9 mouse cellular contexts compared by ENCODE assay signal in the genomic region with DNA sequence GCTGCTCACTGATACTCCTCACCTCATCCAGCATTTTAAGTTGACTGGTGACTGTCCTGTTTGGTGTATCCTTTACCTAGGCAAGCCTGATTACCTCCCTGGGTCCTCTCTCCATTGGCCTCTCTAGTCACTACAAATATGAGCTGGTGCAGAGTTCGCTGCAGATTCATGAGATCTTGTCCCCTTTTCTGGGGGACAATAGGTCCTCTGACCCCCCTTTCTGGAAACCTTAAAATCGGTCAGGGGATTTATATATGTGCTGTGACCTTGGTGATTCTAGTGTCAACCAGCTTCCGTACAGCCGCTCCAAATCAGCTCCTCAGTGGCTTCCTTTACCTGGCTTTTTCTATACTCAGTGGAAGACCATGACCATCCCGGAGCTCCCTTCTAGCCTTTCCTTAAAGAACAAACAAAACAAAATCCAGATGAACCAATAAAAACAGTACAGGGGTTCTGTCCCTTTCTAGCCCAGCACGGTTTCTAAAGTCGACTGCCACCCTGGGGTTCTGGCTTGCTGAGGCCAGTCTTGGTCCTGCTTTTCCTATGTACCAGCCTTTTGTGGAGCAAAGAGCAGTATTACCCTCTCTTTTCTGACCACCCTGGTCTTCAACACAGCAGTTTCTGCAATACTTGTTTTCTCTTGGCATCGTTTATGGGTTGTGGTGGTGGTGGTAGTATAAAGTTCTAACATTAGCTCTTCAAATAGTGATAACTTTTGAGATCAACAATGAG. TPM values are rescaled to one million over a fixed set of nuclear protein-coding genes. Genes with fewer than 3 reads are reported as not detected.
A peak's percentile ranks its signal among the peaks of the same experiment; 100 is the strongest.
DNase-seq lines count a peak whose midpoint lies in the region; ATAC-seq lines count a peak whose summit lies in the region.
"Had no signal": no experiment of that assay in that cellular context is flagged by ENCODE, and none has a peak within 500 bp of the region (broad histone marks: within the 10 kb centered on the region; RNA-seq: fewer than 3 reads in every experiment).

No protein-coding gene starts in this region.

- H3K9me3 ChIP-seq in heart, embryonic 16.5 days (replicated peaks; ENCODE audit: control insufficient read depth, low read length) = no peaks in the 10 kb centered on the region
- H3K9me3 ChIP-seq in embryonic facial prominence, embryonic 14.5 days (ENCODE audit: control insufficient read depth, low read length) = no peaks in the 10 kb centered on the region
- no peaks in the 10 kb centered on the region for H3K9me3 ChIP-seq in limb, embryonic 10.5 days (replicated peaks)

- H3K27me3 ChIP-seq in heart, embryonic 16.5 days (ENCODE audit: control insufficient read depth, insufficient read depth, low read length) = peaks cover 41% of the 10 kb centered on the region
- no peaks in the 10 kb centered on the region; the same call in 1 of the 2 replicates for H3K27me3 ChIP-seq in embryonic facial prominence, embryonic 14.5 days (replicated peaks; ENCODE audit: control insufficient read depth, insufficient read depth, low read length)
- no peaks in the 10 kb centered on the region for H3K27me3 ChIP-seq in limb, embryonic 10.5 days (ENCODE audit: low read depth, poor library complexity, severe bottlenecking)

- no peak overlapping the region; the same call in 1 of the 2 replicates for H3K9ac ChIP-seq in heart, embryonic 16.5 days (ENCODE audit: low read length)
- H3K9ac ChIP-seq in embryonic facial prominence, embryonic 14.5 days (ENCODE audit: low read depth, low read length) = peak overlapping the region; percentile 100

- WGBS in heart, embryonic 16.5 days = 33% methylated on average over 8 of the region's 8 CpGs
- WGBS in embryonic facial prominence, embryonic 14.5 days = 15% methylated on average over 8 of the region's 8 CpGs
- WGBS in limb, embryonic 10.5 days = 2% methylated on average over 8 of the region's 8 CpGs

- no peak for DNase-seq in heart, postnatal 4 days
- DNase-seq in adipocyte (ENCODE audit: low spot score) = peak; percentile 76
- DNase-seq in embryonic facial prominence, embryonic 14.5 days (ENCODE audit: low spot score) = no peak
- no peak for DNase-seq in limb, embryonic 10.5 days (ENCODE audit: low spot score)
- no peak for DNase-seq in spleen, postnatal 4 days (ENCODE audit: low spot score in 2 of 2)
- no peak for DNase-seq in frontal cortex, postnatal 14 days (ENCODE audit: low spot score in 2 of 2)
- DNase-seq: gastrocnemius, postnatal 36 days had no signal

- no peak for ATAC-seq in heart, embryonic 16.5 days (replicated peaks; ENCODE audit: extremely low read depth, insufficient read depth, low FRiP score)
- ATAC-seq in embryonic facial prominence, embryonic 14.5 days (ENCODE audit: low read depth) = no peak
- no peak for ATAC-seq in megakaryocyte progenitor cell, adult 5-6 weeks (replicated peaks; ENCODE audit: poor library complexity)

- H3K4me2 ChIP-seq in heart, embryonic 16.5 days (ENCODE audit: low read depth, low read length) = peak overlapping the region; percentile 92
- peak overlapping the region; percentile 58 for H3K4me2 ChIP-seq in embryonic facial prominence, embryonic 14.5 days (ENCODE audit: low read depth, low read length)

- H3K36me3 ChIP-seq in heart, embryonic 16.5 days (ENCODE audit: control insufficient read depth, insufficient read depth) = no peaks in the 10 kb centered on the region
- H3K36me3 ChIP-seq in embryonic facial prominence, embryonic 14.5 days (ENCODE audit: control insufficient read depth, insufficient read depth, low read length) = peaks cover 26% of the 10 kb centered on the region; the same call in 1 of the 2 replicates
- peaks cover 55% of the 10 kb centered on the region for H3K36me3 ChIP-seq in limb, embryonic 10.5 days

- H3K4me1 ChIP-seq in heart, embryonic 16.5 days (ENCODE audit: control insufficient read depth, insufficient read depth, low read length) = peaks cover 10% of the 10 kb centered on the region; the same call in 1 of the 2 replicates
- H3K4me1 ChIP-seq in embryonic facial prominence, embryonic 14.5 days (ENCODE audit: control insufficient read depth, insufficient read depth, low read length) = peaks cover 14% of the 10 kb centered on the region
- peaks cover 53% of the 10 kb centered on the region for H3K4me1 ChIP-seq in limb, embryonic 10.5 days

- H3K4me3 ChIP-seq in heart, embryonic 16.5 days (ENCODE audit: low read length) = peak overlapping the region; percentile 26
- H3K4me3 ChIP-seq in embryonic facial prominence, embryonic 14.5 days (ENCODE audit: low read depth, low read length) = peak overlapping the region; percentile 86
- H3K4me3 ChIP-seq in limb, embryonic 10.5 days = peak overlapping the region; percentile 76

- no peak overlapping the region for H3K27ac ChIP-seq in heart, embryonic 16.5 days (ENCODE audit: low read length)
- H3K27ac ChIP-seq in embryonic facial prominence, embryonic 14.5 days (replicated peaks; ENCODE audit: low read depth, low read length) = peak overlapping the region; percentile 99
- peak overlapping the region; percentile 99 for H3K27ac ChIP-seq in limb, embryonic 10.5 days

RNA-seq across cellular contexts. Expression of gene Prrx1, which starts 3.3 kb away (rescaled TPM):
- polyA plus RNA-seq in heart, embryonic 16.5 days (2015; fragmentation: Nextera tagmentation; extraction: Ambion mirVana) = 9.3 and 11.1 TPM in 2 replicates
- 10 to 100 TPM; 32.7 to 34.2 TPM for total RNA-seq in heart, postnatal 4 days (2021)
- polyA plus RNA-seq in embryonic facial prominence, embryonic 14.5 days (2014; fragmentation: Nextera tagmentation; extraction: Ambion mirVana) = 100 and 105 TPM in 2 replicates
- 169 and 219 TPM in 2 replicates for polyA plus RNA-seq in limb, embryonic 10.5 days (2016; fragmentation: Nextera tagmentation; extraction: Ambion mirVana)
- total RNA-seq in megakaryocyte progenitor cell, adult 5-6 weeks (2015) = not detected in 2 replicates
- not detected in 2 replicates for total RNA-seq in megakaryocyte progenitor cell, adult 5-6 weeks (2017)

Comparison
In these comparisons a context has a peak if more than half of its experiments do, and no peak if none do; other contexts are left out.
1. H3K4me3 ChIP-seq: peak in every context shown above with its lines; median percentile 86 in embryonic facial prominence, embryonic 14.5 days; 76 in limb, embryonic 10.5 days; 26 in heart, embryonic 16.5 days.